Mouse (Mus musculus): ENCODE measurements around the gene Cacna1d. TPM values are rescaled to one million over a fixed set of nuclear protein-coding genes. Genes with fewer than 3 reads are reported as not detected.

Gene Cacna1d
- 10 to 100 TPM; 51.9 to 52.2 TPM for total RNA-seq (2021)
- long read RNA-seq, experiment 1, partial matches to known transcripts = 1 of 7 reads
- long read RNA-seq, experiment 1, other reads (novel, unspliced or antisense) = 5 of 7 reads
- long read RNA-seq, experiment 2, partial matches to known transcripts = 2 of 13 reads
- long read RNA-seq, experiment 2, other reads (novel, unspliced or antisense) = 9 of 13 reads

- Histone ChIP-seq H3K4me3 (no peak within 1 kb of the TSS), H3K27ac (no peak within 1 kb of the TSS)
- TF ChIP-seq CTCF (conservative IDR thresholded peaks at IDR 0.05) = no peak
- no peak for DNase-seq (ENCODE audit: low spot score in 2 of 2)
Observed at GRCm38 (mm10) chr14:30491342-30491741, at the start of gene Cacna1d. Gene Cacna1d (minus strand): TSS chr14:30491455.

DNA sequence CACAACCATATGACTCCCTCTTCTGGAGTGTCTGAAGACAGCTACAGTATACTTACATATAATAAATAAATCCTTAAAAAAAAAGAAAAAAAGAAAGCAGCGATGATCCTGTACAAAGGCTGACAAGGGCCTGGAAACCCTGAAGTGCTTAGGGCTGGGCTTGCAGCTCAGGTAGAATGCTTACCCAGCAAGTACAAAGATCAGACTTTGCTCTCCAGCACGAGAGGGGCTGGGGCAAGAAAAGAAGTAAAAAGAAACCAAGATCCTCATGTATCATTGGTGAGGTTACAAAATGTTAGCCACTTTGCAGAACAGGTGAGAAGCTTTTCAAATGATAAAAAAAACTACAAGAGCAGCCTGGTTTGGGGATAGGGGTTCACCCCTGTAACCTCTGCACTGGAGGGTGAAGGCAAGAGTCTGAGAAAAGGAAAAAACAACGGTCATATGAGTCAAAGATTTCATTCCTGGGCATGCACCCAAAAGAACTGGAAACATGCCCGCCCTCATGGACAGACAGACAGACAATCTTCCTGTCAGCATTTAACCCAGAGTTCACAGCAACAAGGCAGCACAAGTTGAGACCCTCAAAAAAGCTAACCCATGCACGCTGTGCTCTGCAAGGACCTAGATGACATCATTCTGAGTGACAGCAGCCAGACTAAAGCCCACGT is 42.7 kb upstream of the Cacna1d start:
- TF ChIP-seq CTCF (conservative IDR thresholded peaks at IDR 0.05) = no peak
- no peak overlapping the region for H3K4me3 ChIP-seq
- no peak overlapping the region for H3K27ac ChIP-seq
- no peak for DNase-seq (ENCODE audit: low spot score in 2 of 2)

DNA sequence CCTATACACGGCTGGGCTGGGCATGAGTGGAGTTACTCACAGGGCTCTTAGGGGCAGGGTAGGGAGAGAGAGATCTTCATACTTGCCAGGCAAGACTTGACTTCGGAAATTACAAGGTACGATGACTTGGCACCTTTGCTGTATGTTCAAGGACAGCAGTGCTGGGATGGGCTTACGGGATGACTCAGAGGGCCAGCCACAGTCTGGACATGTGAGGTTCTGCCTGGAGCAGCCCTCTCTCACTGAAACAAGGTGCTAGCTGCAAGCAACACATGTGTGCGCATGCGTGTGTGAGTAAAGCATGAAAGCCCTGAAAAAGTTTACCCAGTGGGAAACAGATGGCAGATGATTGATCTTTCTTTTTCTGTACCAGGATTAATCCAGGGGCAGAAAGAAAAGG is 40.6 kb upstream of the Cacna1d start:
- no peak for DNase-seq (ENCODE audit: low spot score in 2 of 2)
- Histone ChIP-seq H3K4me3 (no peak overlapping the region), H3K27ac (no peak overlapping the region)
- TF ChIP-seq CTCF (conservative IDR thresholded peaks at IDR 0.05) = no peak

DNA sequence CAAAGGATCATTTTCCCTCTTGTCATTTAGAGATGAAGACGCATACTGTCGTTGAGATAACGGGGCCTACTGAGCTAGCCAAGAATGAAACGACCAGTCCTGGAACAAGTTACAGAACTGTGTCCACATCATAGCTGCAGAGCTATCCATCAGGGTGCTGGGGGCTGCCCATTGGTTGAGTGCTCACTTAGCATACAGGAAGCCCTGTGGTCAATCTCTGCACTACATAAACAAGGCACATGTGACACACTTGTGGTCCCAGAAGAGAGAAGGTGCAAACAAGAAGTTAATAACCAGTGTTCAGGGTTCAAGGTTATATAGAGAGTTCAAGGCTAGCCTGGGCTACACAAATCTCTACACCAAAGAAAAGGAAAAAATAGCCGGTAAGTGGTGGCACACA is 40.2 kb upstream of the Cacna1d start:
- H3K4me3 ChIP-seq = no peak overlapping the region
- H3K27ac ChIP-seq = no peak overlapping the region
- DNase-seq (ENCODE audit: low spot score in 2 of 2) = no peak
- TF ChIP-seq CTCF (conservative IDR thresholded peaks at IDR 0.05) = no peak

DNA sequence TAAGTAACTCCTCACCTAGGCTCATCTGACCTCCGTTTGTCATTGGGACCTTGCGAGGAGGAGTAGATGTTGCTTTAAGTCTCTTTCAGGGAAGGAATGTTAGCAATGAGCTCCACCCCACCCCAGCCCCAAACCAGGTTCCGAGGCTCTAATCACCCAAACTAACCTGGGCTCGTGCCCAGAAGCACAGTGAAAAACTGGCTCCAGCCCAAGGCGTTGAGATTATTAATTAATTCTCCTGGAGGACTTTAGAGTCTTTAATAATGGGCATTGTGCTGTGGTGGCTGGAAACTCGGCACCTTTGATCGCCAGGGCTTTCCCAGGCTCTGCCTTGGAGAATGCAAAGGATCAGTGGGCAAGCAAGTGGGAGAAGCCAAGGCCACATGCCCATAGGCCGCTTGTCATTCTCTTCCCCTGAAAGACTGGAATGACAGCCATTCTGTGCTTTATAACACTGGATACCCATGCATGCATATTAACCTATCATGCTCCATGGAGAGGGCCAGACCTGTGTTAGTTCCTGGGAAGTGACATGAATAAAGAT is 39.5 kb upstream of the Cacna1d start:
- DNase-seq (ENCODE audit: low spot score in 2 of 2) = no peak
- no peak for TF ChIP-seq CTCF (conservative IDR thresholded peaks at IDR 0.05)
- Histone ChIP-seq H3K27ac (no peak overlapping the region), H3K4me3 (no peak overlapping the region)

DNA sequence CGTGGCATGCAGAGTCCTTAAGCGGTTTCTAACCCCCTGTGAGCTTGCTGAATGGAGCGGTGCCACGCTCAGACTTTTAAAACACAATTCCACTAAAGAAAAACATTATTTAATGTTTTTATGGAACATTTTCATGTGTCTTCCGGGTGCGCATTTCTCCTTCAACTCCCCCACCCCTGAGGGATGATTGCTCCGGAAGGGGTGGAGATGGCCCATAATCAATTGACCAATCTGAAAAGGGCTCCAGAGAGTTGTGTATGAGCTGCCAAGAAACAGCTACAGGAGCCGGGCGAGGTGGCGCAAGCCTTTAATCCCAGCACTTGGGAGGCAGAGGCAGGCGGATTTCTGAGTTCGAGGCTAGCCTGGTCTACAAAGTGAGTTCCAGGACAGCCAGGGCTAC is 38.2 kb upstream of the Cacna1d start:
- DNase-seq (ENCODE audit: low spot score in 2 of 2) = no peak
- no peak for TF ChIP-seq CTCF (conservative IDR thresholded peaks at IDR 0.05)
- Histone ChIP-seq H3K4me3 (no peak overlapping the region), H3K27ac (no peak overlapping the region)

DNA sequence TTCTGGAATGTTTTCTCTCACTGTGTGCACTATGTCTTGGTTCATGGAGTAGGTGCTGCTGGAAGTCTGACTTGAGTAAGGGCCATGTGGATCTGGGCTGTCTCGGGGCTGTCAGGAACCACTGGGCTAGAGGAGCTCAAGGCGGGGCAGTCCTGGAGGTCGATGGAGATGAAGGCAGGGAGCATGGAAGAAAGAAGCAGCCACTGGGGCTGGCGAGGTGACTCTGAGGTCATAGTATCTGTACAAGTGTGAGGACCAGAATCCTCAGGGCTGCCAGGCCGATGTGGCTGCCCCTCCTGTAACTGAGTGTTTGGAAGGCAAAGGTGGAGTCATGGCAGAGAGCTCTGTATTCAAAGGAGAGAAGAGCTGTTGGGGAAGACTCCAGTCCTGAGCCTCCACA is 37.7 kb upstream of the Cacna1d start:
- no peak overlapping the region for H3K27ac ChIP-seq
- DNase-seq (ENCODE audit: low spot score in 2 of 2) = no peak
- TF ChIP-seq CTCF (conservative IDR thresholded peaks at IDR 0.05) = no peak
- no peak overlapping the region for H3K4me3 ChIP-seq

GRCm38 (mm10) chr14:30528392-30528791 is 37.1 kb upstream of the Cacna1d start:
- Histone ChIP-seq H3K4me3 (no peak overlapping the region), H3K27ac (no peak overlapping the region)
- TF ChIP-seq CTCF (conservative IDR thresholded peaks at IDR 0.05) = no peak
- no peak for DNase-seq (ENCODE audit: low spot score in 2 of 2)

- Histone ChIP-seq H3K4me3 (no peak overlapping the region; the same call in 1 of the 2 replicates), H3K27ac (peak overlapping the region; percentile 84)
- DNase-seq (ENCODE audit: low spot score in 2 of 2) = peak; percentile 53 to 73
- TF ChIP-seq CTCF (conservative IDR thresholded peaks at IDR 0.05) = no peak
Observed at GRCm38 (mm10) chr14:30523356-30523755, 32.1 kb upstream of the Cacna1d start.

GRCm38 (mm10) chr14:30519323-30519722 is 28.1 kb upstream of the Cacna1d start:
- no peak for DNase-seq (ENCODE audit: low spot score in 2 of 2)
- no peak for TF ChIP-seq CTCF (conservative IDR thresholded peaks at IDR 0.05)
- peak overlapping the region; percentile 67 for H3K27ac ChIP-seq
- no peak overlapping the region for H3K4me3 ChIP-seq

DNA sequence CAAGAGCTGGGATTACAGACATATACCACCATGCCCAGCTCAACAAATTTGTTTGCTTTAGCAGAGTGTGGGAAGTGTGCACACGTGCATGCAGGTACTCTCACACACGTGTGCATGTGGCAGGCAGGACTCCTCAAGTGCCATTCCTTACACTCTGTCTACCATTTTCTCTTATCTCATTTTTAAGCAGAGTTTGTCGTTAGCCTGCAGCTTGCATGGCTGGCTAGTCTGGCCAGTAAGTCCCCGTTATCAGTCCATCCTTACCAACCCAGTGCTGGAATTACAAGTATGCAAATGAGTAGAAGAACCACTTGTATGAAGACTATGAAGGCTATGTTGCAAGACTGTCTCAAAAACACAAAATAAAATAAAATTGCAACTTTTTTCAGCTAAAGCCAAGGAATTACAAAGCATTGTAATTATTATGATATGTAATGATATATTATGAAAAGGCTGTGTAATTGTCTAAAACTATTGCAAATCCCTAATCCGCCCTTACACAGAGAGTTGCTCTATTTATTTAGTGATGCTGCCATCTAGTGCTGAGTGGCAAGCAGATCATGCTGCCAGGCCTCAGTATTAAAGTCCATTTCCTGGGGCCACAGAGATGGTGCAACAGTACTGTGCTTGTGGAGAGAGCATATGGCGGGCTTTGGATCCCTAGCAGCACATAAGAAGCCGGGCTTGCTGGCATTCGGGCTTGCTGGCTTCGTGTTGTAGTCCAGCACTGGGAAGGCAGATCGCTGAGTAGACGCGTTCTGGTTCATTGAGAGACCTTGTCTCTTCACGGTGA is 24.9 kb upstream of the Cacna1d start:
- no peak overlapping the region for H3K27ac ChIP-seq
- DNase-seq (ENCODE audit: low spot score in 2 of 2) = peak in 1 of 2 experiments; percentile 36
- H3K4me3 ChIP-seq = no peak overlapping the region
- peak; percentile 82 for TF ChIP-seq CTCF (conservative IDR thresholded peaks at IDR 0.05)

DNA sequence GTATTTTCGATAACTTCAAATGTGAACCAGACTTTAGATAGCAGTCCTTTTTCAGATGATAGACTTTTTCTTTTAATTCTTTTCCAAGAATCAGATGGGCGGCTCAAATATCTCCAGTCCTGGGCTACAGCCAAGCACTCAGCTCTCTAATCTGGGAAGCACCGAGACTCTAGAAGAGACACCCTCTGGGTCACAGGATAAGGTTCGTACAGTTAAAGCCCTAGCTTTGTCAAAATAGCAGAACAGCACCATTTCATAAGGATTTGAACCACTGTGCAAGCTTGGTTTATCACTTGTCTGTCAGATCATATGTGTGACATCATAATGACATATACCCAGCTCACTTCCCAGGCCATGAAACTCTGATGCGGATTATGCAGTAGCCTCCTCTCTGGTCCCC is 21.6 kb upstream of the Cacna1d start:
- H3K27ac ChIP-seq = no peak overlapping the region
- no peak overlapping the region for H3K4me3 ChIP-seq
- DNase-seq (ENCODE audit: low spot score in 2 of 2) = no peak
- no peak for TF ChIP-seq CTCF (conservative IDR thresholded peaks at IDR 0.05)

DNA sequence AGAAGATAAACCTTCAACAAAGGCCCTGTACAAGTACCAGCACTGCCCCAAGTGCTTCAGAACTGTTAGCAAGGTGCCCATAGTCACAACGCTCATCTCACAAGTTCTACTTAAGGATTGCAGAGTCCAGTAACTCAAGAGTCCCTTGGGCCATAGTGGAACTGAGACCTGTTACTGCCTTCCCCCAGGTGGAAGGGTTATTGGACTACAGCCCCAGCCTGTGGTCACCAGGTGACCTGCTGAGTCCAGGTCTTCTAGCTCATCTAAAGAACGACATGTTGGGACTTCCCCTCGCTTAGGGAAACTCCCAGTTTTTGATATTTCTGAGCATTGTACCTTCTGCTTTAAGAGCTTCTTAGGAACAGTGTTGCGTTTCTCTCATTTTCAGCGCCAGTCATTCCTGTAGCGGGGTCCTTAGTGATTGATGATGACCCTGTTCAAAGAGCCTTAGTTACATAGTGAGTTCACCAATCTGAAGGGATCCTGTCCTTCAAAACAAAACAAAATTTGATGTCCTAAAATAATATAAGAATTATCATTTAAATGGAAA is 19.0 kb upstream of the Cacna1d start:
- no peak overlapping the region for H3K27ac ChIP-seq
- DNase-seq (ENCODE audit: low spot score in 2 of 2) = no peak
- TF ChIP-seq CTCF (conservative IDR thresholded peaks at IDR 0.05) = no peak
- H3K4me3 ChIP-seq = no peak overlapping the region

Measured in layer of hippocampus, adult 2 months (tissue).